Mouse (Mus musculus): ENCODE measurements at regions not wholly inside any gene's neighbourhood (a gene's known extent, or its start where the extent isn't known, plus 50 kb on each side); places are given as distances from the start of the nearest gene placed in this dataset.

GRCm38 (mm10) chr5:132758941-132759340, 215.8 kb upstream of the Auts2 start:
- no peak for DNase-seq

DNA sequence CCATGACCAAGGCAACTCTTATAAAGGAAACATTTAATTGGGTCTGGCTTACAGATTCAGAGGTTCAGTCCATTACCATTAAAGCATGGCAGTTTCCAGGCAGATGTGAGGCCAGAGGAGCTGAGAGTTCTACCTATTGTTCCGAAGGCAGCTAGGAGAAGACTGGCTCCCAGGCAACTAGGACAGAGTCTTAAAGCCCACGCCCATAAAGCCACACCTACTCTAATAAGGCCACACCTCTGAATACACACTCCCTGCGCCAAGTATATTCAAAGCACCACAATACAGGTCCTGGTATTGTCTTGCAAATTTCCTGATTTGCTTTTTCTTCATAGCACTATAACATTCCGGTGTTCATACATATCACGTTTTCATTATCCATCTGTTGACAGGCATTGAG, 194.8 kb upstream of the Auts2 start:
- no peak for DNase-seq

- no peak for DNase-seq
These were observed 185.6 kb upstream of the Auts2 start for GRCm38 (mm10) chr5:132728689-132729189.

DNA sequence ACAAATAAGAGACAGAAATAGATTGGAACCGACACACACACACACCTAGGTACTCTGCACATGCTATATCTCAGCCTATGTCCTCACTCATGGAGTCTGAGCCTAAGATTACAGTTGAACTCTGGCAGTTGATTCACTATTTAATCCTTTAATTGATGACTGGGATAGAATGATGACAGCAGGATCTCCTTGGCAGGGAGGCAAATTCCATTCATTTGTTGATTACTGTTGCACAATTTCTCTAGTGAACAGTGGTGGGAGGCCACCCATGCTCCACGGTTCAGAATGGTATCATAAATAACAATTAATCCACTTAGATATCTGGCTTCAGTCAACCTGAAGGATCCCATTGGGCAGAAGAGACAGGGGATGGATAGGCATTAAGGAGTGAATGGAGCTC, 181.3 kb upstream of the Auts2 start:
- no peak for DNase-seq

GRCm38 (mm10) chr5:132710301-132710700, 167.2 kb upstream of the Auts2 start:
- no peak for DNase-seq

- no peak for DNase-seq
These were observed 164.4 kb upstream of the Auts2 start for GRCm38 (mm10) chr5:132707531-132707930.

GRCm38 (mm10) chr5:132703455-132704100, 160.4 kb upstream of the Auts2 start:
- peak; percentile 20 for DNase-seq

DNA sequence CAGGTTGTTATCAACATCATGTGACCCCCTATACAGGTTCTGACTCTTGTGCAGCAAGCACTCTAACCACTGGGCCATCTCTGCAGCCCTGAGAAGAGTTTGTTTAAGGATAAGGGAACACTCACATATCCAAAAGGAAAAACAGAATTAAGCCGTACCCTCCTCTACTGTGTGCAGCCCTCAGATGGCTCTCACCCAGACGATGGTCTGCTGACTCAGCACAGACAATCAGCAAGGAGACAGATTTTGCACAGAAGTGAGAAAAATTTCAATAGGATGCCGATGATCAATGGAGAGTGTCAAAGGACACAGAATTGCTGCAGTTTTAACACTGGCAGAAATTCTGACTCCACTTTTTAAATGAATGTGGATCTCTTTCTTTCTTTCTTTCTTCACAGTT, 159.4 kb upstream of the Auts2 start:
- no peak for DNase-seq

- DNase-seq: no peak
These were observed 147.6 kb upstream of the Auts2 start for GRCm38 (mm10) chr5:132690784-132691183.

DNA sequence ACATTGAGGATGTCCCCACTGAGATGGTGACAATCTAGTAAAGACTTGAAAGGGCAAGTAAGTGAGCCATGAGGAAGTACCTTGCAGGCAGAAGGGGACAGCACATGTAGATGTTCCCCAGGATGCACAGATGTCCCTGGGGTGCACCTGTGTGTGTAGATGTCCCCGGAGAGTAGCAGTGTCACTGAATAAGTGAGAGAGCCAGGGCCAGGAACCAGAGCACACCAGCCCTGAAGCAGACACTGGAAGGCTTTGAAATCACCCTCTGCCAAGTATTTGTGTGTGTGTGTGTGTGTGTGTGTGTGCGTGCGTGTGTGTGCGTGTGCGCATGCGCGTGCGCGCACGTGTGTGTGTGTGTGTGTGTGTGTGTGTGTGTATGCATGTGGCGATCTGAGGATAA, 132.1 kb upstream of the Auts2 start:
- DNase-seq: no peak

GRCm38 (mm10) chr5:132673599-132674305, 130.6 kb upstream of the Auts2 start:
- DNase-seq: peak; percentile 13

DNA sequence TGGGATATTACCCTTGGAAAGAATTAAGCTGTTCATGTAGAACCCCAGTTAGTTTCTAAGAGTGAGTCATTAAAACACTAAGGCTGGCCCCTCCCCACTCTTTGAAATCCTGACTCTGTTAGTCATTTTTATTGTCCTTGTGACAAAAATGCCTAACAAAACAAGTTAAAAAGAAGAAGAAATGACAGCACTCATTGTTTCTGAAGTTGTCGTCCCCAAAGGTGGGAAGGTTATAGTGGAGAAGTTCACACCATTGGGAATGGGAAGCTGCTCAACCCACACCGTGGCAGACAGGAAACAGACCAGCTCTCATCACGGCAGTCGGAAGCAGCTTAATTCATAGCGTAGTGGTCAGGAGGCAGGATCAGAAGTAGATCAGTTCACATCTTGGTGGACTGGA, 128.4 kb upstream of the Auts2 start:
- no peak for DNase-seq

DNA sequence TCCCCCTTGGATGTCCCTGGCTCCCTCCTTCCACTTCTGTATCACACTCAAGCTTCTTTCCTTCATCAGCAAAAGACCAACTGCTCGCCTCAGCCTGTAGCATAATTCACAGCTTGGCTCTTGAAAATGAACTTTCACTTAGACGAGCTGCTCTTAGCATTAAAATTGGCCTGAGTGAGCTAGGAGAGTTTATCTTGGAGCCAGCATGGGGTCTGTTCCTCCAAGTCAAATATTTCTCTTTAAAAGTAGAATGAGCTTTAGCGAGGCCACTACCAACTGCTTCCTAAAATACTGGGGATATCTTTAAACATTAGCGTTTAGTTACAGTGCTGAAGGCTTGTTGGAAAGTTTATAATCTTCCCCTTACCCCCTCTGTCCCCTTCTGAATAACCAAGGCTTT, 124.2 kb upstream of the Auts2 start:
- peak; percentile 22 for DNase-seq

DNA sequence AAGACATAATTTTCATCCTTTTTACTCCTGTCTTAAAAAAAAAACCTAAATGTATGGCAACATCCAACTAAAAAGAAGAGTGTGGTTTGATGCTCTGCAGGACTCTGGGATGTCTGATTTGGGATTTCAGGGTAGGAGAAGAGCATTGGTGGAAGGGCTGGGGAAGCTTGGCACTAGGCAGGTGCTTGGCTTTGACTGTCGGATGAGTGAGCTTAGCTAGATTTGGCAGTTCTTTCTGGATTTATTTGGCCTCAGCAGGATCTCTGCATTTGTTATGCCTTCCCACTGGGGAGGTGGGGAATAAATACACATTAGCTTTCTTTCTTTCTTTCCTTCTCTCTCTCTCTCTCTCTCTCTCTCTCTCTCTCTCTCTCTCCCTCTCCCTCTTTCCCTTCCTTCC, 118.1 kb upstream of the Auts2 start:
- DNase-seq: no peak

DNA sequence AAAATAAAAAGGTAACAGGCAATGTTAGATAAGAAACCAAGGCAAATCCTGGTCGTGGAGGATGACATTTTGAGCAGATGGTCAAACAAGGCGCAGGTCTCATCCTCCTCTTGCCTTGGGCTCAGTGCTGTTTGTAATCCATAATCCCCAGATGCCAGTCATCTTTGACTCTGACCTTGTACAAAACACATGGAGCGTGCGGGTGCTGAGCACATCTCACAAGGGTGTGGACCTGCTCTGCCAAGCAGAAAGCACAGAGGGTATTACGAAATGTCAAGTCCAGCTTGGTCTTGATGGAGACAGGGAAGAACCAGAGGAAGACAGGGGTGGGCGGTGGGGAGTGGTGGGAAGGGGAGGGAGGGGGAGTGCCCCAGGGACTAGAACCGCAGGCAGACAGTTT, 116.9 kb upstream of the Auts2 start:
- no peak for DNase-seq

- DNase-seq: no peak
These were observed 111.2 kb upstream of the Auts2 start for GRCm38 (mm10) chr5:132654382-132654781.

DNA sequence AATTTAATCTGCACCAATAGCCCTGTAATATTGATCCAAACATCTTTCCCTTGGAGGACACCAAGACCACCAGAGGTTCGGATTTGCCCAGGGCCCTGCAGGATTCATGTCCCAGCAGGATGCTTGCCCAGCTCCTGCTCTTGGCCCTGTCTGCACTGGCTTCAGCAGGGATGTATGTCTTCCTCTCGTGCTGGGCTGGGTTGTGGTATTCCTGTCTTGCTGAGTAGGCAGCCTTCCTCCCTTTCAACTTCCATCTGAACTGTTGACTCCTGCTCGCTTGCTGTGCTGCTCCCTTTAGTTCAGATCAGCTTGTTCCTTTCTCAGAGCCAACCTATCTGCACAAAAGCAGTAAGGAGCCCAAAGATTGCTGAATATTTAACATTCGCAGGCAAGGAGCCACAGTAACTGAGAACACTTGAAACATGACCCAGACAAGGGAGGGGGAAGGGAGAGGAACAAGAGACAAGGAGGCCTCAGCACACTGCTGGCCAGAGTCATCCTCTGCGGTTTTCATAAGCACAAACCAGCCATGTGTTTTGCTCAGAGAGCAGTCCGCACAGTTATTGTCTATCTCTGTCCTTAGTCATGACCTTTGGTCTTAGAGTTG, 110.7 kb upstream of the Auts2 start:
- DNase-seq: no peak

DNA sequence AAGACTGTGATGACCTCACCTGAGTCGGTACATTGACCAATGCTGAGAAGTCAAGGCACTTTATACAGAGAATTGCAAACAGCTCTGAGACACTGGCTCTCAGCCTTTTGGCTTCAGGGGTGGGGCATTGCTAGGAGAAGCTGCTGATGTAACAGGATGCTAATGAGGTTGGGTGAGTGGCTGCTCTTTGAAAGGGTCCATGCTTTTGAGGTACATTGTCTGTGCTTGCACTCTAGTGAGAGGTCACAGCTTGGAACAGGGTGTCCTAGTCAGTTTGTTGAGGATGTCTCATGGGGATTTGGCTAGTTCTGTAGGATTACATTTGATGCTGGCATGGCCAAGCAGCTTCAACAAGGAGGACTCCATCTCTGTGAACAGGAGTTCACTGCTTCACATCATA, 109.1 kb upstream of the Auts2 start:
- DNase-seq: no peak

DNA sequence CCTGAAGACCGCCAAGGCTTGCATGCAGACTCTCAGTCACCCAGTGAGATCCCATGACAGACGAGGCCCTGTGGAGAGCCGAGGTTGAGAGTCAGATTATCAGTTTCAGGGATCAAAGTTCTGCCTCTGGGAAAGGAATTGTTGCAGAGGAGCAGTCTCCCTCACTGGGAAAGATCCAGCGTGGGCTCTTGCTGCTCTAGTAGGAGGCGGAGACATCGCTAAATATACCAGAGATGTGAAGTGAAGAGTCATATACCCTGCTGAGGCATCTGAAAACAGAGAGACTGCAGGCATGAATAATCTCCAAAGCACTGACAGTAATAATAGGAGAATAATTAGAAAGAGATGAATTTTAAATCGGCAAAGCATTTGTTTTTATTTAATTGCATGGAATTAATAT, 106.6 kb upstream of the Auts2 start:
- DNase-seq: no peak

- no peak for DNase-seq
These were observed 105.6 kb upstream of the Auts2 start for GRCm38 (mm10) chr5:132648751-132649150.

- DNase-seq: no peak
These were observed 101.6 kb upstream of the Auts2 start for GRCm38 (mm10) chr5:132644646-132645172.

GRCm38 (mm10) chr5:132643270-132643669, 100.1 kb upstream of the Auts2 start:
- DNase-seq: no peak

GRCm38 (mm10) chr5:132633198-132633884, 90.2 kb upstream of the Auts2 start:
- DNase-seq: peak; percentile 14

Data from kidney, postnatal 10 days (tissue).